Mouse (Mus musculus): Measurements from ENCODE around the gene Aspscr1. TPM values are rescaled to one million over a fixed set of nuclear protein-coding genes. Genes with fewer than 3 reads are reported as not detected.

Aspscr1 gene
- polyA plus RNA-seq, 1 experiment: 83.0 TPM

DNA sequence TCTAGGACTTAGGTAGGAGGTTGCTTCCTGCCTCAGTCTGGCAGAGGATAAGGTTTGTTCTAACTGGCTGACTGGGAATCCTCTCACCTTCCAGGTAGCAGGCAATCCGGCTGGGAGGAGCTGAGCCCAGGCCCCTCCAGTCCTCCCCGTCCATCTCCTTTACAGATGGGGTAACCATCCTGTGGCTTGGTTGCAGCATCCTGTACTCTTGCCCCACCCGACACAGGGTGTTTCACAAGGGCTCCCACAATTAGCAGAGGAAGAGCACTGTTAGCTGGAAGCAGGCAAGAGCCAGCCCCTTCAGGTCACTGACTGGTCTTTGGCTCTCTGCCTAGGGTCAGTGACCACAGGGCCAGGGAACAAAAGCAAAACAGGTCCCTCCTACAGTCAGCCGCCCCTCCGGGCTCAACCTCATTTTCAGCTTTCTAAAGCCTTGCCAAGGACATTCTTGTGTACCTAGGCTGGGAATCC is 42.3 kb upstream of the Aspscr1 start:
- TF ChIP-seq POLR2A (IDR thresholded peaks at IDR 0.05; ENCODE audit: borderline replicate concordance, extremely low read depth, insufficient read depth, insufficient read length, poor library complexity, severe bottlenecking) (no peak), CTCF (IDR thresholded peaks at IDR 0.05; ENCODE audit: borderline replicate concordance, extremely low read depth, insufficient read depth, insufficient read length) (no peak)
- DNase-seq (ENCODE audit: low read depth): no peak

DNA sequence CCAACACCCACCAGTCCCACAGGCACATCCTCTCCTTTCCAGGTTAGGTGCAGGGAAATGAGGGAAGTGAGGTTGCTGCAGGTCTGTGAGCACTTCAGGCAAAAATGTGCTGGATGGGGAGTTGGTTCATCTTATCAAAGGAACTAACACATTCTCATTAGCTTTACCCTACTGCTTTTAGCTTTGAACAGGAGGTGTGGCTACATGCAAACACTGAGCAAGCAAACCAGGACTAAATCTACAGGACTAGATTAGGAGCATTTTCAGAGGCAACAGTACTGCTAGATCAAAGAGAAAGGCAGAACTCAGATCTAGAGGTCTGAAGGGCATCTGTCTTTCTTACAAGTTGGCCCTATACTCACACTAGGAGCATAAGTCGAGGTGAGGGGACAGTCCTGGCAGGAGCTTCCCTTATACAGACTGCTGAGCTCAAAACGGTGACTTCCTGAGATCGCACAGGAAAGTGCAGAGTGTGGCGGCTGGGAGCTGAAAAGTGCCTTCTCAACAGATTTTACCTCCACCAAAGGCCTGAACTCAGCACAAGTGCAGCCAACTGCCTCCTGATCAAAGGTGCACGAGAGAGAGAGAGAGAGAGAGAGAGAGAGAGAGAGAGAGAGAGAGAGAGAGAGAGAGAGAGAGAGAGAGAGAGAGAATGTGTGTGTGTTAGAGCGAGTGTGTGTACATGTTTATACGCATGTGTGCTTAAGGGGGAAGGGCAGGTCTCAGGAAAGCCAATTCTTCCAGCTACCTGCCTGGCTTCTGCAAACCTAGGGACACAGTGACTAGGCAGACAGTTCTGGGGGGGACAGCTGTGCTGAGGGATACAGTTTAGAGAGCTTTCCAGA is 41.7 kb upstream of the Aspscr1 start:
- TF ChIP-seq CTCF (IDR thresholded peaks at IDR 0.05; ENCODE audit: borderline replicate concordance, extremely low read depth, insufficient read depth, insufficient read length) (no peak), POLR2A (IDR thresholded peaks at IDR 0.05; ENCODE audit: borderline replicate concordance, extremely low read depth, insufficient read depth, insufficient read length, poor library complexity, severe bottlenecking) (no peak)
- DNase-seq (ENCODE audit: low read depth): no peak

DNA sequence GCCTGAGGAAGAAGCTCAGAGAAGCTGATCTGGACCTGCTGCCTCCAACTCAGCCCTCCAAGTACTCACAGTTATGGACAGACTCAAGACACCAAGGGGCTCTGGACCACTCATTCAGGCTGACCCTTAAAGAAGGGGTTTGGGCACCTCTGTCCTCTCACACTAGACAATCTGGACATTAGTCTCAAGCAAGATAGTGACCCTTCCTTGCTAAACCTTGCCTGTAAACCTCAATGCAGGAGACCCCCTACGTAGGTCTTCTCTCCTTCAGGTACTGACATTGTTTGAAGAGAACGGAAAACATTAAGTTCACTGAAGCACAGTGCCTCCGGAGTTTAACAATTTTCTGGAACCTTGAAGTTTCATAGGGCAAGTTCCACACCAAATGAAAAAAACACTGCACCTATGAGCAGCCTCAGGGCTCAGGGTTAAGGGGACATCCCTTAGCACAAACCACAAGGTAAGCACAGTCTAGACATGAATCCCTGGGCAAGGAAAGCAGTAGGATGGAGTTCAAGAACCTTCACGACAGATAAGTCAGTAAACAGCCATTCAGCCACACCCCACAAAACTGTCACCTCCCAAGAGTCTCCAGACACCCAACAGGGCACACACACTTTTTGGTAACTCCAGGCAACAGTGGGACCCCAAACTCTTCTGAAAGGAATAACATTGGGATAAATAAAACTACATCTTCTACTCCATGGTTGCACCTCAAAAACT is 40.9 kb upstream of the Aspscr1 start:
- DNase-seq (ENCODE audit: low read depth): no peak
- TF ChIP-seq POLR2A (IDR thresholded peaks at IDR 0.05; ENCODE audit: borderline replicate concordance, extremely low read depth, insufficient read depth, insufficient read length, poor library complexity, severe bottlenecking) (no peak), CTCF (IDR thresholded peaks at IDR 0.05; ENCODE audit: borderline replicate concordance, extremely low read depth, insufficient read depth, insufficient read length) (no peak)

DNA sequence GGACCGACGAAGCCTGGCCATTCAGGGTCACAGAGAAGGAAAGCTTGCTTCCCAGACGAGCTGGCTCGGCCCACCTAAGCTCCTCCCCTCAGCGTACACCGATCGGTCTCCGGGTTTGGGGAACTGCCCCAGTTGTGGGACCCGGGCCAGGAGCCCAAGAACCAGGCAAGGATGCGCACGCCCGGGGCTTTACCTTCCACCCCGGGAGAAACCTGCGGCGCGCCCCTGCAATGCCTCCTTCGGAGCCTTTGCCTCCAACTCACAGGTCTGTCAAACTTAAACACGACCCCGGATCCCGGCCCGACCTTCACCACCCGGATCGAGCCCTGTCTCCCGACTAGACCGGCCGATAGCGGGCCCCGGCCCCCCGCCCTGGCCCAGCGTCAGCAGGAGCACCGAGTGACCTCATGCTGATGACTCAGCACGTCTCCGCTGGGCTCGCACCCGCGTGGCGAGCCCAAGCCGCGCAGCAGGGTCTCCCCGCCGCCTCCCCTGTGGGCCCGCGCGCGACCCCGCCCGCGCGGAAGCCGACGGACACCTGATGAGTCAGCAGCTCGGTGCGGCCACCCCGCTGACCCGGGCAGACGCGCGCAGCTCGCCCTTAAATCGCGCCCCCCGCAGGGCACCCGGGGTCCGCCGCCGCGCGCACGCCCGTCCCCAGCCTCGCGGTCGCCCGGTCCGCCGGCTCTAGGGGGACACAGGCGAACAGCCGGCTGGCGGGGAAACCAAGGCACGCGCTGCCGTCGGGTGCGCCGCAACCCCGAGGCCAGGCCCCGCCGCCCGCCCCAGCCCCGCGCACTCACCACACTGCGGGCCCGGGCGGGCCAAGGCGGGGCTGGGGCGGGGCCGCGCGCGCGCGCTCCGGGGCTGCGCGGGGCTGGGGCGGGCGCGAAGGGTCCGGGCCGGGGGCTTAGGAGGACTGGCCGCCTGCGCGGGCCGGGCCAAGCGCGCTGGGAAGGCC is 39.9 kb upstream of the Aspscr1 start:
- peak; percentile 60 for DNase-seq (ENCODE audit: low read depth)
- no peak for TF ChIP-seq CTCF (IDR thresholded peaks at IDR 0.05; ENCODE audit: borderline replicate concordance, extremely low read depth, insufficient read depth, insufficient read length)
- TF ChIP-seq POLR2A (IDR thresholded peaks at IDR 0.05; ENCODE audit: borderline replicate concordance, extremely low read depth, insufficient read depth, insufficient read length, poor library complexity, severe bottlenecking): no peak

DNA sequence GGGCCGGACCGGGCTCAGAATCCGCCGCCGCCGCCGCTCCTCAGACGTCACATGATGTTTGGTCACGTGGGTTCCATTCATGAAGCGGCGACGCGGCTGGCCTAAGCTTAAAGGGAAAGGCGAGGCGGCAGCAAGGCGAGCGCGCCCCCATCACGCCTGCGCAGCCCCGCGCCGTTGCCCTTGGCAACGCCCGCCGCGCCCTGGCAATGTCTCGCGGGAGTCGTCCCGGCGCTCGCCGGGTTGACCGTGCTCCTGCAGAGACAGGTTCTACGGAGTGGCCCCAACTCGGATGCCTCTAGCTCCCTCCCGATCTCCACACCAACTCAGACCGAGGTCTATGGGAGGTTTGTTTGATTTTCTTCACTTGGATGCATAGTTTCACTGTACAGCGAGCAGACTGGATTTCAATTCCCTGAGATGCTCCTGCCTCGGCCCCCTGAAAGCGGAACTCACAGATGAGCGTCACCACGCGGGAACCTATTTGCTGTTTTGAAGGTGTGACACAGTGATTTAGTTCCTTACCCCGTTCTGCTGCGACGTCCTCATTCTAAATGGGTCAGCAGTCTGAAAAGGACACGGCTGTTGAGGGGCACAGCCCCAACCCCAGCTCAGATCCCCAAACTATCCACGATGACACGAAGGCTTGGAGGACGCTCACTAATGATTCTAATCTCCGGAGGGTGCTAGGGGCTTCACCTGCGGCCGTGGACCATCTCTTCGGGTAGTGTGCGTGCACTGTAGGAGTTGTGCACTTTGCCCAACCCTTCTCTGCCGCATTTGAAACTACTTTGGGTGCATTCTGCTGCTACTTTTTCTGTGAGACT is 39.0 kb upstream of the Aspscr1 start, which contains the start of gene Mafg:
Gene Mafg (minus strand): TSS at position 81 of the 824 bp plus-strand sequence.
- DNase-seq (ENCODE audit: low read depth): peak; percentile 98
- no peak; the same call in 1 of the 2 replicates for TF ChIP-seq POLR2A (IDR thresholded peaks at IDR 0.05; ENCODE audit: borderline replicate concordance, extremely low read depth, insufficient read depth, insufficient read length, poor library complexity, severe bottlenecking)
- TF ChIP-seq CTCF (IDR thresholded peaks at IDR 0.05; ENCODE audit: borderline replicate concordance, extremely low read depth, insufficient read depth, insufficient read length): no peak

DNA sequence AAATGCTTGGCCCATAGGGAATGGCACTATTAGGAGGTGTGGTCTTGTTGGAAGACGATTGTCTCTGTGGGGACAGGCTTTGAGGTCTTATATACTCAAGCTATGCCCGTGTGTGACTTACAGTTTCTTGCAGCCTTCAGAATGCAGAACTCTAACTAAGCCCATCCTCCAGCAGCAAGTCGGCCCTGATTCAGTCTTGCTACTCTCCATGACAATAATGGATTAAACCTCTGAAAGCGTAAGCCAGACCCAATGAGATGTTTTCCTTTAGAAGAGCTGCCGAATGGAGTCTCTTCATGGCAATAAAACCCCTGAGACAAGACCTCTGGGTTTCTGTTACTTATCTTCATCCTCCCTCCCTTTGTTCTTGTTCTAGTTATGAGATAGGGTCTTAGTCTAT is 38.0 kb upstream of the Aspscr1 start:
- TF ChIP-seq POLR2A (IDR thresholded peaks at IDR 0.05; ENCODE audit: borderline replicate concordance, extremely low read depth, insufficient read depth, insufficient read length, poor library complexity, severe bottlenecking) (no peak), CTCF (IDR thresholded peaks at IDR 0.05; ENCODE audit: borderline replicate concordance, extremely low read depth, insufficient read depth, insufficient read length) (no peak)
- no peak for DNase-seq (ENCODE audit: low read depth)

DNA sequence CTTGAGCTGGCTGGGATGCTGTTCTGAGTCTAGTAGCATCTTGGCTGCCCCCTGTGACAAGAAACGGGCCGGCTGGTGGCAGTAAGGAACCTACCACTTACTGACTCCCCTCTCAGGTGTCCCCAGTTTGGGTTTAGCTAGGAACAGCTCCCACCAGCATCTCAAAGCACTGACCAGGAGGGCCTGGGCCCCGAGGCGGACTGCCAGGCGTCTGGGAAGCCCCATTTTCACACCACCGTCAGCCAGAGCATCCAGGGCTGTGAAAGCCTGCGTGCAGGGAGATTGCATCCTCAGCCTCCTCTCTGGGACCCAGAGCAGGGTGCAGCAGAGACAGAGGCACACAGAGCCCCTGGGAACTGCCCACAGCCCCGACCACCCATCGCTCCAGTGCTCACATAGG is 31.5 kb upstream of the Aspscr1 start:
- TF ChIP-seq CTCF (IDR thresholded peaks at IDR 0.05; ENCODE audit: borderline replicate concordance, extremely low read depth, insufficient read depth, insufficient read length) (no peak), POLR2A (IDR thresholded peaks at IDR 0.05; ENCODE audit: borderline replicate concordance, extremely low read depth, insufficient read depth, insufficient read length, poor library complexity, severe bottlenecking) (no peak)

DNA sequence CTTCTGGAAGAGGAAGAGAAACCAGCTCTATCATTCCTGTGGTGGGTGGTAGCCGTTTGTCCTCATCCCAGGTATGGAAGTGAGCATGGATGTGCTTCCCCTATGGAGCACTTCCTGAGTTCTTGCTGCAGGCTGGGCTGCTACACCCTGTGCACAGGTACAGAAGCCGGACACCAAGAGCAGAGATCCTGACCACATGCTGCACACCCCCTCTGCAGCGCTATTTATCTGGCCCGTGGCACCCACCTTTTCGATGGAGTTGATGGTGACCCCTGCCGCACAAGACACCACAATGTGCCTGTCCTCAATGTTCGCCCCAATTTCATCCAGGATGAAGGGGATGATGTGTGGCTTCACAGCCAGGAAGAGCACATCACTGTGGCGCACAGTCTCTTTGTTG is 30.9 kb upstream of the Aspscr1 start:
- DNase-seq (ENCODE audit: low read depth): no peak

More for the DNA sequence above, 31.5 kb upstream of the Aspscr1 start:
- no peak for DNase-seq (ENCODE audit: low read depth)

DNA sequence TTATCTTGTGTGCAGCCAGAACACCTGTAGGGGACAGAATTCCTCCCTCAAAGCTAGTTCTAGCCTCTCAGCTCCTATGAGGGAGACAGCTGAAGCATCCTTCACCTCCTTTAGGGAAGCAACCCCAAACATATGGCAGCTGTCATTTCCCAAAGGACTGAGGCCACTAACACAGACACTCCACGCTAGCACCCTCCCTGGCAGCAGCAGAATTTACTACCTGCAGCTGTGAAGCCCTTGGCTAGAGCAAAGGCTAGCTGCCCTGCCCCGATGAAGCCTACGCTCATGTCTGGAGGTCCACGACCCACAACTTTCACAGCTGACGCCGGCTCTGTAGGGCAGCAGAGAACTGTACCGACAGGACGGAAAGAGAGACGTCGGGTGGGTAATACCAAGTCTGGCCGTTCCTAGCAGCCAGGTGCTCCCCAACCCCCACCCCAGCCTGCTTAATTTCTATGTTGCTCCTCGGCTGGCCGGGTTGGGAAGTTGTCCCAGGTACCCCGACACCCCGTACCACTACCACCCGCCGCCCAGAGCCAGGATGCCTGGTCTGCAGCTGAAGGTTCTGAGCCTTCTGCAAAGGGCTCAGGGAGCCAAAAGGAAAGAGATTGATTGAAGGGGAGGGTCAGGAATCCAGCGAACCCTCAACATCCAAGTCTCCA is 29.7 kb upstream of the Aspscr1 start:
- DNase-seq (ENCODE audit: low read depth): no peak
- TF ChIP-seq POLR2A (IDR thresholded peaks at IDR 0.05; ENCODE audit: borderline replicate concordance, extremely low read depth, insufficient read depth, insufficient read length, poor library complexity, severe bottlenecking) (no peak), CTCF (IDR thresholded peaks at IDR 0.05; ENCODE audit: borderline replicate concordance, extremely low read depth, insufficient read depth, insufficient read length) (no peak)

More for the DNA sequence above, 30.9 kb upstream of the Aspscr1 start:
- no peak for TF ChIP-seq CTCF (IDR thresholded peaks at IDR 0.05; ENCODE audit: borderline replicate concordance, extremely low read depth, insufficient read depth, insufficient read length)
- no peak for TF ChIP-seq POLR2A (IDR thresholded peaks at IDR 0.05; ENCODE audit: borderline replicate concordance, extremely low read depth, insufficient read depth, insufficient read length, poor library complexity, severe bottlenecking)

Data from brain, embryonic 14.5 days (tissue).